Mouse (Mus musculus) left cerebral cortex, postnatal 14 days (tissue): Measurements from ENCODE around the gene Eif4a2. TPM values are rescaled to one million over a fixed set of nuclear protein-coding genes. Genes with fewer than 3 reads are reported as not detected.

Experiments used
- DNase-seq, 2 experiments: peaks; one replicate each; pipeline ENCODE4 v3.0.0; 2021 to 2022; ENCODE audit warnings: low spot score in 2 of 2, mixed read lengths in 1 of 2
- intact Hi-C: fragments of 180-260 bp; cut with DNase I; formaldehyde crosslinking; loops from one replicate; pipeline ENCODE4 v1.15.1; 2025
- total RNA-seq, 2 experiments: library from RNA; stranded (reverse); gene quantifications; 2 replicates each; pipeline ENCODE4 v1.2.3; 2021

The Eif4a2 gene
- total RNA-seq, 2 experiments from 2014 or later = 759 to 792 TPM

DNA sequence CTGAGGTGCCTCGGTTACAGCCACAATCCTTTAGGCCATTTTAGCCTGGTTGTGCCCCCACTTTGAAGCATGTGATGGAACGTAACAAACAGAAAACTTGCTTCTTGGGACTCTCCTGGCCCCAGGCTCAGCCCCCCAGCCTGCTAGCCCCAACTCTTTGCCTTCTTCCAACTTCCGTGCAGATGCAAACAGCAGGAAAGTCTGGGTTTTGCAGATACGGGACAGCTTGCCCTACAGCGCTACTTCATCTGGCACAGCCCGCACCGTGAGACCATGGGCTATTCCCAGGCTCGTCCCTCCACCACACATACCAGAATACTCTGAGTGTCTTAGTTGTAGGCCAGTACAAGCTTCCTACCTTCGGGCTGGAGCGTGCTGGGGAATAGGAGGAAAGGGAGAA lies 6.6 kb upstream of the Eif4a2 start:
- no peak for DNase-seq
- intact Hi-C loops = no loop called here

DNA sequence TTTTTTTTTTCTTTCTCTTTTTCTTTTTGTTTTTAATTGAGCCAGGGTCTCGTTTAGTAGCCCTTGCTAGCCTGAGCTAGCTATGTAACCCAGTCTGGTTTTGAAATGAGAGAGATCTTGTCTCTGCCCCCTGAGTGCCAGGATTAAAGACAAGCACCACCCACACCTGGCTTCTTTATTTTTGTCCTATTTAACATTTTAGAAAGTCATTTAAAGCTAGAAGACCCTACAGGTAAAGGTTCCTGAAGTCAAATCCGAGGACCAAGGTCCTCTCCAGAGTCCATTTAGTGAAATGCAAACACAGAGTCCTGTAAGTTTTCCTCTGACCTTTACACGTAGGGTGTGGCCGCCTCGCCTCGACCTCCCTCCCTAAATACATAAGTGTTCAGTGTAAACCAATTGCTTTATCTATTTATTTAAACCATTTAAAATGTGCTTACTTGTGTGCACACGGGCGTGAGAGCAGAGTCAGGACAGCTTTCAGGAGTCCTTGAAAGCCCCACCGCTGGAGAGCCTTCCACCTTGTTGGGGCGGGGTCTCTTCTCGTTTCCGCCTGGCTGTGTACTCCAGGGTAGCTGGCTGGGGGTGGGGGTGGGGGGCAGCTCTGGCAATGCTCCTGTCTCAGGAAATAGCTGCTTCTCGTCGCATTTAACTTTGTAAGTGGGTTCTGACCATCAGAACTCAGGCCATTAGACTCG lies 4.8 kb upstream of the Eif4a2 start:
- intact Hi-C loops = no loop called here
- DNase-seq = no peak

DNA sequence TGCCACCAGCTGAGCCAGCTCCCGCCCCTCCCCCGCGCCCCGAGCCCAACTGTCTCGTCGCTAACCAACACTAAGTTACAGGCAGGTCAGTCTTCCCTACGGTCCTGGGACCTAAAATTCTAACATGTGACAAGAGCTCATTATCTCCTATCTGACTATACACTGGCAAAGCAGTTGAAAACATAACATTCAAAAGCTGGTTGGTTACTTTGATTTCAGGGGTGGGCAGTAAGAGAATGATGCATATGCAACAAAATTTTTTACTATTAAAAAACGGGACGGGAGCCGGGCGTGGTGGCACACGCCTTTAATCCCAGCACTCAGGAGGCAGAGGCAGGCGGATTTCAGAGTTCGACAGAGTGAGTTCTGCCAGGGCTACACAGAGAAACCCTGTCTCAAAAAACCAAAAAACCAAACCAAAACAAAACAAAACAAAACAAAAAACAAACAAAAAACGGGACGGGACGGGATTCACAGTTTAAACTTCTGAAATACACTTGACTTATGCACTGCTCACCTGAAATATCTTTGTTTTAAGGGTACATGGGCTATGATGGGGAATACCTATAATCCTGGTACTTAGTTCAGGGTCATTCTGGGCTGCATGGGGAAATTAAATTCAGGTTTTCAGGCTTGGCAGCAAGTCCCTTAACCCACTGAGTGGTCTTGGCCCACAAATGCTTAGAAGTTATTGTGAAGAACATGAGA lies 4.1 kb upstream of the Eif4a2 start:
- intact Hi-C loops = no loop called here
- no peak for DNase-seq

DNA sequence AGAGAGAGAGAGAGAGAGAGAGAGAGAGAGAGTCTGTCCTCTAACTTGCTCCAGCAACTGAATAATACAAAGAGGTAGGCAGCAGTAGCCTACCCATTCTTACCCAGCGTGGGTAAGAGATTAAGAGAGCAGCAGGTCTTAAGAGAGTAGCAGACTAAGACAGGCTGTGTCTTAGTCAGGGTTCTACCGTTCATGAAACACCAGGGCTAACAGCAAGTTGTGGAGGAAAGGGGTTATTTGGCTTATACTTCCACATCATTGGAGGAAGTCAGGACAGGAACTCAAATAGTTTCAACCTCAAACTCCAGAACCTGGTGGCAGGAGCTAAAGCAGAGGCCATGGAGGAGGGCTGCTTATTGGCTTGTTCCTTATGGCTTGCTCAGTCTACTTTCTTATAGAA lies 3.4 kb upstream of the Eif4a2 start:
- no peak for DNase-seq
- intact Hi-C loops = no loop called here

DNA sequence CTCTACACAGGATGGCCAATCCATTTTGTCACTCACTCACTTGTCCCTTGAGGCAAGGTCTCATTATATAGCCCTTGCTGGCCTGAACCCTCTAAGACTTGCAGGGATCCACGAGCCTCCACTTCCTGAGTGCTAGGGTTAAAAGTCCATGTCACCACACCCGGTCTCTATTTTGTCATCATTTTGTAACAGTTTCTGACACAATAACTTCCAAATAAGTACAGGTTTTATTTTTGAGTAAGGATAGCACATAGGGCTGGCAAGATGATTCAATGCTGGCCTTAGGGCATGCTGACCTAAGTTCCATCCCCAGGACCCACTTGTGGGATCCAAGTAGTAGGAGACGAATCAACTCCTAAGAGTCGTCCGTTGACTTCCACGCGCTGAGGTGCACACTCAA lies 1.1 kb upstream of the Eif4a2 start:
- intact Hi-C loops = no loop called here
- DNase-seq = no peak

DNA sequence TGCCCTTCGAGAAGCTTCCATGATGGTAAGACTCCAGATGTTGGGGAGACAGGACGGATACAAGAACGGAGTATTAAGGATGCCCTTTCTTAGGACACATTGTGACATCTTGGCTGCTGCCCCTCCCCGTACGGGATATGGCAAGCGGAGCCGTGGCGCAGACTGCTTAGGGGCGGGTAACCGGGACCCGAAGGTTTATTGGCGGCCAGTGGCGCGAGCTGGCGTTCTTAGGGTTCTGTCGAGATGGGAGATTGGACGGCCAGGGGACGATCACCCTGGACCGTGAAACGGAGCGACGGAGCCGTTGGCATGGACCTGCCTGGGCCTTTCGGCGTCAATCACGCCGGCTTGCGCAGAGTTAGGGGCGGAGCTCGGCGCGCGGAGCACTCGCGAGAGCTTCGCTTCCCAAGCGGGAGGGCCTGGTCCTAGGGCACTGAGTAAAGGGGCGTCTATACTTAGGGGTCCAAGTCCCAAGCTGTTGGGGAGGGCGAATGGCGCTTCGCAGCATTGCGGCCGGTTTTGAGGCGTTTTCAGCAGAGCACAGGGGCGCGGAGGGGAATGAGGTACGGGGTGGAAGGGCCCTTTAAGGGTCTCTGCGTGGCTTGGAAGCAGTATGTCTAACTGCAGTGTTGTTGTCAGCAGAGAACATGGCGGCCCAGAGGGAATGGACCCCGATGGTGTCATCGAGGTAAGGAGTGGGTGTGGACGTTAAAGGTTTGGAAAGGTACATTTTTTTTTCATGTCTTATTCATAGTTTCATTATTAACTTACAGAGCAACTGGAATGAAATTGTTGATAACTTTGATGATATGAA lies 909 bp downstream of the Eif4a2 start:
- peak; percentile 79 to 89 for DNase-seq
- intact Hi-C loops = loop anchor here (1.0 kb wide), 1 partner anchor 19 kb away; the partner anchor contains the start of gene Rfc4

DNA sequence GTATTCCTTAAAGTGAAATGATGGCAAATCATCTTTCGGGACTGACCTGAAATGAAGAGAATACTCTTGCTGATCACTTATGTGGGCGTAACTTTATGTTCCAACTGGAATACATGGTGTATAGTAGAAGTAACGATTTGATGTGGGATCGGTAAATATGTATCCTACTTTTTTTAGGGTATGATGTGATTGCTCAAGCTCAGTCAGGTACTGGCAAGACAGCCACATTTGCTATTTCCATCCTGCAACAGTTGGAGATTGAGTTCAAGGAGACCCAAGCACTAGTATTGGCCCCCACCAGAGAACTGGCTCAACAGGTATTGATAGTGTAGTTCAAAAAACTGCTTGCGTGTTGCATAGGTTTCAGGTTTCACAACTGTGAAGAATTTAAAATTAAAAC lies 1.7 kb downstream of the Eif4a2 start:
- no peak for DNase-seq
- intact Hi-C loops = no loop called here

DNA sequence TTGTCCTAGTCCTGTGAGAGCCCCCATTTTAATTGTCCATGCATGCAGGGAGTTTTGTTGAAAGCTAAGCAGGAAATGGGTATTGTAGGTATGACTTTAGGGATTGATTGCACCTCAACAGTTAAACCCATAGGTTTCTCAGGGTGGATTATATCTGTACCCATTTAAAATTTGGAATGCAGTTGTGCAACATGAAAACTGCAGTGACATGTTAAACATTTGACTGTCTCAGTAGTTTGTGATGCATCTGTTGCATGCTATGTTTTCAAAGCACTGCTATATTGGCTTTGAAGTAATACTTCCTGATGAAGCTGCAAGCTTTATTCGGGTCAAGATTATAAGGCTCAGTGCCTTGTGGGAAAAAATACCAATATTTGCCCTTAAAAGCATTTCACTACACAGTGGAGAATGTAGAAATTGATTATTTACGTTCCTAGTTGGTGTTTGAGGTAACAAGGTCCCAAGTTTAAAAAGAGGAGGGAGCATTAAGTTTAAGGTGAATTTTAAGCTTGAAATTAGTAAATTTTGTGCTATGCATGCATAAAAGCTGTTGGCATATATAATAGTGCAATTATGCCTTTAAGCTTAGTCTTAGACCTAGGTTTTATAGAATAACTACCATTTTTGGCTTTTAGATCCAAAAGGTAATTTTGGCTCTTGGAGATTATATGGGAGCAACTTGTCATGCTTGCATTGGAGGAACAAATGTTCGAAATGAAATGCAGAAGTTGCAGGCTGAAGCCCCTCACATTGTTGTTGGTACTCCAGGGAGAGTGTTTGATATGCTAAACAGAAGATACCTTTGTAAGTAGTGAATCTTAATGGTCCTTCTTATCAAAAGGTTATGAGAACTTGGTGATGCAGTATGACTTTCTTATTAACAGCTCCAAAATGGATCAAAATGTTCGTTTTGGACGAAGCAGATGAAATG lies 2.4 kb downstream of the Eif4a2 start:
- intact Hi-C loops = loop anchor here (10.0 kb wide), 1 partner anchor 235 kb away; no protein-coding TSS in a partner anchor
- DNase-seq = no peak

DNA sequence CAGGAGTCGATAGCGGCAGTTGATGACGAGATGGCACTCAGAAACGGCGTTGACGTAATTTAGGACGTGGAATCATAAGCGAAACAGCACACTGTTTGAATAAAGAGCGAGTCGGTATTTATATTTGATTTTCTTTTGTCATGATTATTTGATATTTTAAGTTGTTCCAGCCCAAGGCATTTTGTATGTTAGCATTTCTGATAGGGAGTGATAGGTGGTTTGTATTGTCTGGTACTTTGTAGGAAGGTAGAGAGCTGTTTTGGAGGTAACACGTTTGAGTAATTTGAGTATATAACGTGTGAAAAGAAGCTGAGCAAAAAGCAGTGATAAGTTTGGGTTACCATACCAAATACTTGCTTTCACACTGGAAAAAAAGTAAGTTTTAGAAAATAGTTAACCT lies 5.1 kb downstream of the Eif4a2 start:
- no peak for DNase-seq
- intact Hi-C loops = loop anchor here (10.0 kb wide), 1 partner anchor 238 kb away; no protein-coding TSS in a partner anchor

DNA sequence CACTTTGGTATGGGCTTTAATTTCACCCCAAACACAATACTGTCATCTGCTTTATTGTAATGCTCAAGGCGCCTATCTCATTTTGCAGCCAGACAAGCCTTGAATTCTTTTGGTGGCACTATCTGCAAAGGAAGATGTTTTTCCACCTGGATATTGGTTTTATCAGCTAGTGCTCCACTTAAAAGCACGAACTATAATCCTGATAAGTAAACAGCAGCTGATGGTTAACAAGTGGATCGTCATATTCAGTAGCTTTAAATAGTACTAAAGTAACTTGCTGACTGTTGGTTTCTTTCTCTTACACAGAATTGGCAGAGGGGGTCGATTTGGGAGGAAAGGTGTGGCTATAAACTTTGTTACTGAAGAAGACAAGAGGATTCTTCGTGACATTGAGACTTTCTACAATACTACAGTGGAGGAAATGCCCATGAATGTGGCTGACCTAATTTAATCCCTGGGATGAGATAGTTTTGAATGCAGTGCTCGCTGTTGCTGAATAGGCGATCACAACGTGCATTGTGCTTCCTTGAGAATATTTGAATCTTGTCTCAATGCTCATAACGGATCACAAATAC lies 5.7 kb downstream of the Eif4a2 start:
- intact Hi-C loops = loop anchor here (10.0 kb wide), 1 partner anchor 238 kb away; no protein-coding TSS in a partner anchor
- no peak for DNase-seq

DNA sequence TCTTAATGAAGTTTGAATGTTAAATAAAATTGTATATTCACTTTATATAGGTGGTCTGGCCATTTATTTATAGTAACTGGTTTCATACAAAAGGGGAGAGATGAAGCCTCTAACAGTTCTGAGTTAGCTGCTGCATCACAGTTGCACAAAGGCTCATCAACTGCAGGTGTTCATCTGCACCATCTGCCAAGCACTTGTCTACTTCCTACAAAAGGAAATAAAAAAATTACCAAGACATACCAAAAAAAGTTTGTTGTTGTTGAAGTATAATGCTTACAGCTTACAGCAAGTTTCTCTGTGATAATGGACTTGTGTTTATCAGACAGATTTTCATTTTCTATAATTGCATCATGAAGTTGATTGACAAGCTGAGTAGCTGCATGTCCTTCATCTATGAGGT lies 6.7 kb downstream of the Eif4a2 start:
- no peak for DNase-seq
- intact Hi-C loops = loop anchor here (10.0 kb wide), 1 partner anchor 239 kb away; no protein-coding TSS in a partner anchor

DNA sequence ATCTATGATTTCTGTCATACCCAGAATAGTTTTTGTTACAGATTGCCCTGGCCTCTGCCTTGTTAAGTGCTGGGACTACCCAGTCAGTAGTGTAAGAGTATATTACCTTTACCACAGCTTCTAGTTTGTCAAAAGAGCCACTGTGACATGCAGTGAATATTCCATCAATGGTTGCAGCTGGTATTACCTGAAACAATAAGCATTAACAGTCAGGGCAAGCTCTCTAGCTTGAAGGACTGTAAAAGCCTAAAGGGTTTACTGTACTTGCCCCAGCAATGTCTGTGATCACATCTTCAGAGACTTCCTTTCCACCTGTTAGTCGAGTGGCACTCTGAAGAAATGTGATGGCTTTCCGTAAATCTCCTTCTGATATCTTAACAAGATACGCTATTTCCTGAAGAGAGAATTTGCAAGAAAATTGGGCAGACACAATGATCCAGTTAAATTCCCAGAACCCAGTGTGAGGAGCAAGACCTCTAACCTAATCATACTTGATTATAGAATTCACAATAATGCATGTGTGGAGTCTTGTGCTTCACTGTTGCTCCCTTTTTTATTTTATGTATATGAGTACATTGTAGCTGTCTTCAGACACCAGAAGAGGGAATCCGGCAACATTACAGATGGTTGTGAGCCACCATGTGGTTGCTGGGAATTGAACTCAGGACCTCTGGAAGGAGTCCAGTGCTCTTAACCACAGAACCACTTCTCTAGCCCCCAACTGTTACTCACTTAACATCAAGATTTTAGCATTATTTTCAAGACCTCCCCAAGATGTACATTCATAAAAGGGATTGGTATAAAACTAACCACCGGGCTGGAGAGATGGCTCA lies 7.3 kb downstream of the Eif4a2 start:
- intact Hi-C loops = loop anchor here (10.0 kb wide), 1 partner anchor 240 kb away; no protein-coding TSS in a partner anchor
- no peak for DNase-seq

DNA sequence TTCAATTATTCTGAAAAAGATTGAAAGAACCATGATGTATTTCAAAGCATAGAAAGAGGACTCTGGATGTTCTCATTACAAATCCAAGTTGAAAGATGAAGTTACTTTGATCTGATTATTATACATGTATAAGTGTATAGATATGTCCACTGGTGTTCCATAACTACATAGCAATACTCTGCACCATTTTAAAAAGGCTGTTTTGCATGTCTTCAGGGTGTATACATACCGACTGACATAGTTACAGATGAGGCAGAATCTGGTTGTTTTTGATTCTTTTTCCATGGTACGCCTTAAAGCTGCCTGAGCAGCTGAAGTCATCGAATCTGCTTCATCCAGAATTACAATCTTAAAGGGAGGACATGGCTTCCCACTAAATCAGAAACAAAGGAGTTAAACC lies 8.2 kb downstream of the Eif4a2 start:
- DNase-seq = no peak
- intact Hi-C loops = loop anchor here (10.0 kb wide), 1 partner anchor 241 kb away; no protein-coding TSS in a partner anchor

DNA sequence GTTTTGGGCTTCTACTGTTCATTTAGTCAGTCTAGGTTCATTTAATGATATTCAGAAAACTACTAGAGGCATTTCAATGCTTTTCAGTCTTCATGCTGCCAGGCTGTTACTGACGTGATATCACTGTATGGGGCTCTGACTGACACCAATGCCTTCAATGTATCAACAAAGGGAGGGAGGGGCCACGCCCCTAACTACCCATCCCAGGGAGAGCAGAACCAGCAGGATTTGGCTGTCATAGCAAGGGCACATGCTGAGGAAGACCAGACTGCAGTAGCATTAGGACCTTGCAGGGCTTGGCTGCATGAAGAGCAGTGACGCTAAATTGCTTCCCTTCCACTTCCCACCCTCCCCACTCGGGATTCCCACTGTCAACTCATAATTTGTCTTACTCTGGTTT lies 9.9 kb downstream of the Eif4a2 start:
- no peak for DNase-seq
- intact Hi-C loops = loop anchor here (10.0 kb wide), 1 partner anchor 242 kb away; no protein-coding TSS in a partner anchor

DNA sequence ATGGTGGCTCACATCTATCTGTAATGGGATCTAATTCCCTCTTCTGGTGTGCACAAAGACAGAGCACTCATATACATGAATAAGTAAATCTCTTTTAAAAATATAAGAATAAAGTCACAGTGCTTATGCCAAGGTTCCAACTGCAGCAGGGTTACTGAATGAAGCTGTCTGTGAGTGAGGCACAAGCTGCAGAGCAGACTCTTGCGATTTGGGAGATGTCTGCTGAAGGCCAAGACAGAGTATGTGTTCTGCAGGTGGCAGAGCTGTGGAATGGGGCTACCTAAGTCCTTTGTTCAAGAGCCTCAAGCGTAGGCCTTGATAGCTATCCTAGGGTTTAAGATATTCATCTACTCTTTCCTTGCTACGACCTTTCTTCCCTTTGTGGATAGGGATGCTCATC lies 15.2 kb downstream of the Eif4a2 start:
- no peak for DNase-seq
- intact Hi-C loops = no loop called here

DNA sequence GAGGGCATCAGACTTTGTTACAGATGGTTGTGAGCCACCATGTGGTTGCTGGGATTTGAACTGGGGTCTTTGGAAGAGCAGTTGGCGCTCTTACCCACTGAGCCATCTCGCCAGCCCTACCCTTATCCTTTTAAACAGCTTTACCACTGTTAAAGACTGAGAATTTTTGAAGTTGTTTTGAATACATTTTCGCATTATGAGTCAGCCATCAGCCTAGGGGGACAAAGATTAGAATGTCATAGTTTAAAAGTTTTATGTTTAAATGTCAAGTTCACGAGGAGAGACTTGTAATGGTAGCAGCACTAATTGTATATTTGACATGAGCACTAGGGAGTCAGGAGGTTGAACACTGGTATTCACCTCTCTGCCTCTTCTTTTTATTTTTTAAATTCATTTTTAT lies 15.9 kb downstream of the Eif4a2 start:
- intact Hi-C loops = no loop called here
- no peak for DNase-seq

DNA sequence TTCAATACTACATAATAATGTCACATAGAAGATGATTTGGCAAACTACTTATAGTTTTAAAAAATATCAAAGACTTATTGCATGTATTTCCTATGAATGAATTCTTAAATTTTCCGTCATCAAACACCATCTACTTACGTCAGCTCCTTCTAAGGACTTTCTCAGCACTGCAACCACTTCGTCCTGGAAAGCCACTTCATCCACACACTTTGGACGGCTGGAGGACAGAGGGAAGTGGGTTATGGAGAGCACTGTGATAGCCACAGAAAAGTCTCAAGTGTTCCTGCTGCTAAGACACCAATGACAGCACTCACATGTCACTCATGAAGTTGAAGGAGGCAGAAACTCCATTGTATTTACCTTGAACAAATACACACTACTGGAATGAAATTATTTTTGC lies 17.2 kb downstream of the Eif4a2 start:
- intact Hi-C loops = no loop called here

DNA sequence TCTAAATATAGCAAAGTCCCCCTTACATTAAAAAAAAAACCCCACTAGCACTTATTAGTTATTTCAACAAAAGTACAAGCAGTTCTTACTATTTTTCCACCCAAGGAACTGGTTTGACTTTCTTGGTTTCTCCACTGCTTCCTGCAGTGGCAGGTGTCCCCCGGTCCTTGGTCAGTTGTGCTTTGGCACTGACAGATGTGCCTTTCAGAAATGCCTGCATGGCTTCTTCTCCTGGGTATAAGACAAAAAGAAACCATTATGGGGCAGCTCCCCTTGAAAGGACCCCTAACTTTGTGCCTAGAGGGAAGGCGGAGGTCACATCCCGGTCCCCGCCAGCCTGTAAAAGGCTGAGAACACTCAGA lies 20.0 kb downstream of the Eif4a2 start:
- intact Hi-C loops = loop anchor here (1.0 kb wide), 1 partner anchor 20 kb away; the partner anchor contains the start of gene Eif4a2
- no peak for DNase-seq

More for the DNA sequence above, 17.2 kb downstream of the Eif4a2 start:
- no peak for DNase-seq
